Mouse (Mus musculus) heart, adult 2 months (tissue): ENCODE data around the gene Scaf4.

ENCODE experiments used
- CTCF ChIP-seq: fragments of 200-600 bp; IDR thresholded peaks from 2 replicates; pipeline ENCODE4 v1.8.1; 2022; ENCODE audit warnings: antibody characterized with exemption, mild to moderate bottlenecking, moderate library complexity
- EP300 ChIP-seq: fragments of 200-500 bp; IDR thresholded peaks from 2 replicates; pipeline ENCODE4 v1.6.1; 2011; ENCODE audit warnings: low read depth, low read length, control low read depth; ENCODE audit not compliant: insufficient read depth
- POLR2A ChIP-seq: fragments of 200-500 bp; IDR thresholded peaks from 2 replicates; pipeline ENCODE4 v1.6.1; 2011; ENCODE audit warnings: mild to moderate bottlenecking, low read depth, low read length, control low read depth; ENCODE audit not compliant: insufficient read depth

- TF ChIP-seq CTCF (no peak), POLR2A (no peak), EP300 (no peak)
Measured at GRCm38 (mm10) chr16:90250099-90250498, 34.2 kb downstream of the Scaf4 start.
